Mouse (Mus musculus) spleen, adult 12 weeks (tissue): ENCODE measurements around the gene Galnt18.

Experiments
- DNase-seq: peaks from one replicate; pipeline ENCODE4 v3.0.0; 2022; ENCODE audit warnings: low spot score

The Galnt18 gene

DNA sequence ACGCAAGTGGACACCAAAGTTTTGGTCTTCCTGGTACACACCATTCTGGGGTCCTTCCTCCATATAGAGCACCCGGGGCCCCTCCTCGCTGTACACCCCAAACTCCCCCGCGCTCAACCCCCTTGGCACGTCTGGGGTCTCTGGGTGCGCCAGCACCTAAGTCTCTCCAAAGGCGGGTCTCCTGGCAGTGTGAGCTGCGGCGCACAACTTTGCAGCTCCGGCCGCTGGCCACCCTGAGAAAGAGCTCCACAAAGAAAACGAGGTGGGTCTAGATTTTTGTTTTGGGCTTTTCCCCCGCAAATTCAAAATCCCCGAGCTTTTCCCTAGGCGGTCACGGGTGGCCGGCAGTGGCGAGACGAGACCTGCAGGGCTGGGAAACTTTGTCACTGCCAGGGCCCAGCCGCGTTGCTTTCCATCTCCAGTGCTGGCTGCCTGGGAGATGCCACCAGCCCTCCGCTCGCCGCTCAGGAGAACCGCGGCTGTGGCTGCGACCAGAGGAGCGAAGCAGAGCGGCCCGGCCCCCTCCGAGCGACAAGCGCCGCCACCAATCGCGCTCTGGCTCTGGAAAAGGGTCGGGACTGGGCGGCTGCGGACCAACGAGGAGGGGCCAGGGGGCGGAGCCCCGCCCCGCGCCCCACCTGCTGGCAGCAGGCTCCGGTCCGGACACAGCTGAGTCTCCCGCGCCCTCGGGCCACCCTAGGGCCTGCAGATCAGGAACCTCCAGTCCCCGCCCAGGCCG is at the start of gene Galnt18:
Gene Galnt18, minus strand, starts transcription at position 474 of the 739 bp plus-strand sequence.
- DNase-seq, result no peak

DNA sequence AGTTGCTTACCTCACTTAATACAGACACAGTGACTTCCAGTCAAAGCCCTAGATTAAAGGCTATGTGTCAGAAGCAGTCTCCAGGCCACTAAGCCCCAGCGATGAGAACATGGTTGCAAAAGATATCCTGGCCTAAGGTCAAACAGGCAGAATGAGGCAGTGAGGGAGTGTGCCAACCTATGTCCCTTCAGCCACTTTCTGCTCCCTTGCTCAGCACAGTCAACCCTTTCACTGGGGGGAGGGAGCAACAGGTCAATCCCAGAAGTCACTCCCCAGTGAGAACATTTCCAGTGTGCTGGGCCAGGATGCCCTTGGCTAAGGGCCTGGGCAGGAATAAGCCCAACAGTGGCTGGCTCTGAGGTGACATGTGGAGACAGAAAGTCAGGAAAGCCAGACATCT is 47.6 kb upstream of the Galnt18 start:
- no peak for DNase-seq

DNA sequence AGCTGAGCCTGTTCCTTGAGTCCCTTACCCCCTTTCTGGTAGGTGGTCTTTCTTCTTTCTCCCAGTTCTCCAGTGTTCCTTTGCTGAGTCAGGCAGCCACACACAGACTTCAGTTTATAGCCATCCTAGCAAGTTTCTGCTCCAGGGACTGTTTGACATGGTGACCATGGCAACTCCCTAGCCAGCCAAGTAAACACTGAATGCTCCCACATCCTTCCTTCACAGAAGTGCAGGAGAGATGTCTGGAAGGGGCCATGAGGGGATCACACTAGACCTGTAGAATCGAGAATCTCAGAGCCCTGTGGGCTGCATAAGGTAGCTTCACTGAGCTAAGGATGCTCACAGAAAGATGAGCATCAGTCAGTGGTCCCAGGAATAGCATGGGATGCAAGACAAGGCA is 33.3 kb upstream of the Galnt18 start:
- no peak for DNase-seq

DNA sequence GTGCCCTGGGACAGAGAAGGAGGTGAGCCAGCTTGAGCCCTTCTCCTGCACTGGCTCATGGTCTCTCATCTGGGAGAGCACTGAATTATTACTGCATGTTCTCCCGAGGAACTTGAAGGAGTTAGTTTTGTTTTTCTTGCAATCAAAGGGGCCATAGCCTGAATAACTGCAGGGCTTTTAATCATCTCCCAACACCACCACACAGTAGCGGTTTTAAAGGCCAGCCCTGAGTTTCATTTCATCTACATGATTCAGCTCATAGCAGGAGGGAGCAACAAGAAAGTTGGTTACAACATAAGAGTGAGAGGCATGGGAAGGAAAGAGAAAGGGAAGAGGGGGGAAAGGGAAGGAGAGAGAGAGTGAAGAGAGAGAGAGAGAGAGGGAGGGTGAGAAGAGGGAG is 31.3 kb upstream of the Galnt18 start:
- DNase-seq, result no peak

DNA sequence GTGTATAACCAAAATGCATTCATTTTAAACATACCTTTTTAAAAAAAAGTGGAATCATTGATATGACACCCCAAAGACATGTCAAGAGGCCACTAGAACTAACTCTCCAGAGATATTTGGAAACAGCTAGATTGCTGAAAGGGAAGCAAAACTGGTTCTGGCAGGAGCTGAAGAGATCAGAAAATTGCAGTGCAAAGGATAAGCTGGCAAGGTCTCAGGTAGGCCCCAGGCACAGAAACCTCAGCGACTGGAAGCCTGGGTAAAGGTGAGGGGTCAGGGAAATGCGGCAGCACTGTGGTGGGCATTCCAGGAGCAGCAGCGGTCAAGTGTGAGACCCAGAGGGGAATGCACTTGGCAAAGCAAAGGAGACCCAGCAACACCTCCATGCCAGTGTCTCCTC is 30.0 kb upstream of the Galnt18 start:
- DNase-seq, result no peak

DNA sequence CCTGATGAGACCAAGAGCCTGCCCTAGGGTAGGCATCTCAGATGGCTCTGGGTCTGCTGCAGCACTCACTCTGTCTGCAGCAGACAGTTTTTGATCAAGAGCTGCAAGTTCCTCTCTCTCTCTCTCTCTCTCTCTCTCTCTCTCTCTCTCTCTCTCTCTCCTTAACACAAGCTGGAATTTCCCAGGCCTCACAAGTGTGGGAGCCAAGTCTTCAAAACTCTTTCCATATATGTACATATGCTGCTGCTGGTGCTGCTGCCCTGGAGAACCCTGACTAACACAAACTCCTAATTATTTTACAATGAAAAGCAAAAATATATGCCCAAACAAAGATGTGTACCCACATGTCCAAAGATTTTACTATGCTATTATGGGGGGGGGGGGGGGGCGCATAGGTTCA is 26.3 kb upstream of the Galnt18 start:
- DNase-seq, result no peak

DNA sequence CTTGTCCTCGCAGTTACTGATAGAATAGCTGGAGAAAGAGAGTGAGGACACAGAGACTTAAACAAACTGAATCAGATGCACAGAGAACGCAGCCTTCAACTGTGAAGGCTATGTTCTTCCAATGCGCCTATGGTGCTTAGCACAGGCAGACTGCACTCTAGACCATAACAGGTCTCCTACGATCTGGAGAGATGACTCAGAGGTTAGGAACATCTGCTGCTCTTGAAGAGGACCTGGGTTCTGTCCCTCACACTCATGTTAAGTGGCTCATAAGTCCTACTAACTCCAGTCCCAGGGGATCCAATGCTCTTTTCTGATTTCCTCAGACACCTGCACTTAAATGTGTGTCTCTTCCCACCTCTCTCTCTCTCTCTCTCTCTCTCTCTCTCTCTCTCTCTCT is 24.9 kb upstream of the Galnt18 start:
- no peak for DNase-seq

DNA sequence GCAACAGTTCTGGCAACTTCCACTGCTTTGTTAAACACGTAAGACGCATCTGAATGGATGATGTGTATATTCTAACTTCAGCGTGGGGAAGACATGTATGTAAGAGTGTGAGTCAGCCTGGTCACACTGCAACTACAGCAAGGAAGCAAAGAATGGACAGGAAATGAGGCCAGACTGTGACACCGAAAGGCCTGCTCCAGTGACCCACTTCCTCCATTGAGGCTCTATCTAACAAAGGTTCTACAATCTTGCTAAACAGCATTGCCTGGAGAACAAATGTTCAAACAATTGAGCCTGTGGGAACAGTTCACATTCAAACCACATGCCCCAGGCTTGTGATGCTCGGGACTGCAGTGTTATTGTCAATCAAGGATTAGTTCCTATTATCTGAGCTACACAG is 21.0 kb upstream of the Galnt18 start:
- DNase-seq, result no peak

DNA sequence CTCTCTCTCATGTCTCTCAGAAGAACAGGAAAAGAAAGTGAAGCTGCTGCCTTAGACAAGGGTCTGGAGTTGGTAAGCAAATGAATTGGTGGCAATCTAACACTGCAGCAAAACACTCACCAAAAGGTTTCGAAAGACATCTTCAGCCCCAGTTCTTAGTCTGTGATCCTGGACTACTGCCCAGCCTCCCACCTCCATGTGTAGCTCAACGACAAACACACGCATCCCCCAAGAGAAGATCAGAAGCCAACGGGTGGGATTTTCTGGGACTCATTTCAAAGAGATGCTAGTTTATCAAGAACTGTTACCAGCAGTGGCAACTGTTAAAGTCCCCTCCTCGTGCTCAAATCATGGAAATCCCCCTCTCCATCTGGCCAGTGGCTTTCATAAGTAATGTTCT is 20.3 kb upstream of the Galnt18 start:
- DNase-seq, result no peak

DNA sequence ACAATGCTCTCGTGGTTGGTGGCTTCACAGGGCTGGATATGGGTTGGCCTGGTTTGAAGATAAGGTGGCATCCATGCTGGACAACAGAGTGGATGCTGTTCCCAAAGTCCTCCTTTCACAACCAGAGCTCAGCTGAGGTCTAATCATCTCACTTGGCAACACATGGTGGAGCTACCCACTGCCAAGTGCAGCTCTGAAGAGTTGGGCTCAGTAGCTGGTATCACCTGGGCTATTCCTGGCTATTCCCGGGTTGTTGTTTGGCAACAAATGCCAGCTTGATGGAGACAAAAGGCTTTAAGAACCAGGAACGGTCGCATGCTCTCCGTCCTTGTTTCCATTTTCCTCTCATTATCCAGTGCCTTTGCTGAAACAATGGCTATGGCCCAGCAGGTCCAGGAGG is 19.2 kb upstream of the Galnt18 start:
- no peak for DNase-seq

DNA sequence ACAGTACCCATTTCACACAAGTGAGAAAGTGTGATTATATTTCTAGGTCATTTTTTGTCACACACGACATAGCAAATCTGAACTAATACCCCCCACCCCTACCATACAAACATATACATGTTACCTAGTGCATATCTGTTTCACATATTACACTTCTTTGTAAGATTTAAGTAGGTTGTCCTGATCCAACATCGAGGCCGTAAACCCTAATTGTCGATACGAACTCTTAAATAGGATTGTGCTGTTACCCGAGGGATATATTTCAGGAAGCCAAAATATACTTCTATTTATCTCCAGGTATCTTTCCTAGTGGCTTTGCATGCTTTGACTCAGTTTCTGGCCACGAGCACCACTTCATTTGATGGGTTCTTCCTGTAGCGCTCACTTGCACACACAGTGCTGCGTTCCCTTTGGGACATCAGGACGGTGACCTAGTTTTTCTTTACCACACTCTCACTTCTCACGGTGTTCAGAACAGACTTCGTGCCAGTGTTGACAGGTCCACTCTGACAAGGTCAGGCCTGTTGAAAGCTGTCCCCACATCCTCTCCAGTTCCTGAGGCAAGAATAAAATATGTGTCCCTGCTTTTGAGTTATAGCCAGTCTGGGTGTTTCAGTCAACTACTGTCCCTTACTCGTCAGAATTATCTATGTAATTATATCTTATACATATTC is 17.7 kb upstream of the Galnt18 start:
- no peak for DNase-seq

DNA sequence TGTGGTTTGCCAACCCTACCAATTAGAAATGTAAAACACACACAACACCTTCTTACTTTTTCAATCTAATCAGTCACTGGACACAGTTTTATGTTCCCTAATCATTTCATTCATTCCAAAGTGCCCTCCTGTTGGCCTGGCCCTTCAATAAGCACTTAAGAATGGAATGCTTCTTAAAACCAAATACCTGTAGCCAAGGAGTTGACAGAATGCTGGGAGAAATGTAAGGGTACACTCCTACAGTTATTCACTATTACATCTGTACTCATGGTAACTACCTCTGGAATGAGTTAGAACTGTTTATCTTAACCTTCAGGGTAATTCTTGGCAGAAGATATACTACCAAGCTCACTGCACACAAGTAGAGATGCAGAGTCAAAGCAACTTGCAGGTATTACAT is 15.3 kb upstream of the Galnt18 start:
- DNase-seq, result no peak

DNA sequence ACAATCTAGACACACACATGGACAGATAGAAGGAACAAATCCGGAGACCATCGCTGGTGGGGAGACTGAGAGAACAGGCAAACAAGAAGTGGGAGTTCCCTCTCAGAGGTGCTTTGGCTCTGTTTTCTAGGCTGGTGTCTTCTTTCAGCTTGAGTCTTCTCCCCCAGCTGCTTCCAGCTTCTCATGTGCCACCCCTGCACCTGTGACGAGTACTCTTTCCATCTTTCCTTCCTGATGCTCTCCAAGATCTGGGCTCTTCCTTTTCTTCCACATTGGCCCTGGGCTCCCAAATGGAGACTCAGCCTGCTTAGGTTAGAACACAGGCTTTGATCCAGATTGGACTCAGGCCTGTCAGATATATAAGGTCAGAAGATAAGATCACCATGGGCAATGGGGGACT is 12.4 kb upstream of the Galnt18 start:
- no peak for DNase-seq

DNA sequence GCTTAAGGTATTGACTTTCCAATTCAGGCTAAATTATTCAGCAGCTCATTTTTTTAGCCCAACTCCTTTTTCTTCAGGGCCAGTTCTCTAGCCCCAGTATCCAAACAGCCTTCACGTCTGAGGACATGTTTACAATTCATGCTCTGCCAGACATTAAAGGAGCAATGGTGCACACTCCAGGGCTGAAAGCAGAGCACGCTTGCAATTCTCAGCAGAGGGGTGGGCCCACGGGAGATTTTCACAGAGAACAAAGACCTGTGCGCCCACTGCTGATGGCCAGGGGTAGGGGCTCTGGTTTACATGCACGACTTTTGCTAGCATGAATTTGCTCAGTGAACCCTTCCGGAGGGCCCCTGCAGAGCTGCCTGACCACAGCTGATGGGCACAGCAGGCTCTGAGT is 11.6 kb upstream of the Galnt18 start:
- no peak for DNase-seq

DNA sequence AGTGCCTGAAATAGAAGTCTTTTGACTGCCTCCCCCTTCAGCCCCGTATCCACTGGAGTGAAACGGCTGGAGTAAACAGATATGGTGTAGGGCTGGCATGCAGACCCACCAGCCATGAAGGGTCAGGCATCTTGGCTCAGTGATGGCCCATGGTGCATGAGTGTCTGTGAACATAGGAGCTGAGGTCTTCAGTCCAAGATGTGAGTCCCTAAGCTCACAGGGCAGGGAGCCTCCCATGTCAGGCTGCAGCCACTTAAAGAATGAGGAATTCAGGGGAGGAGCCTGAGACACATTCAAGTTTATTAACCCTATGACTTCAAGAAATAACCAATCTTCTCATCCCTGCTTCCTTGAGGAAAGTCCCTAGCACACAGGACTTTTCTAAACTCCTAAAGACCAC is 8.1 kb upstream of the Galnt18 start:
- no peak for DNase-seq

DNA sequence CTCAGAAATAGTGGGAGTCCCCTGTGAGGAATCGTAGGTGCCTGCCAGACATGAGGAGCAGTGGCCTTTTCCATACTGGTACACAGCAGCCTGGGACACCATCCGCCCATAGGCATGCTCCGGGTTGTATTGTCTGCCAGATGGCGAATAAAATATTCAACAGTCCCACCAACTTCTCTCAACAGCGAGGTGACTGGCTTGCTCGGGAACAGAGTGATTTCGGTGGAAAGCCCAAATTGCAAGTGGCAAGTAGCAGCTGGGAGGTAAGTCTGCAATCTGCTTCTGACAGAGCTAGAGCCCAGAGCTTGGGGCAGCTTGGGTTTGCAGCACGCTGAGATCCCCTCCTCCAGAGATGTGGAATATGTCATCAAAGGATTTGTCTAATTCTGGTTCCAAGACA is 5.7 kb upstream of the Galnt18 start:
- no peak for DNase-seq

DNA sequence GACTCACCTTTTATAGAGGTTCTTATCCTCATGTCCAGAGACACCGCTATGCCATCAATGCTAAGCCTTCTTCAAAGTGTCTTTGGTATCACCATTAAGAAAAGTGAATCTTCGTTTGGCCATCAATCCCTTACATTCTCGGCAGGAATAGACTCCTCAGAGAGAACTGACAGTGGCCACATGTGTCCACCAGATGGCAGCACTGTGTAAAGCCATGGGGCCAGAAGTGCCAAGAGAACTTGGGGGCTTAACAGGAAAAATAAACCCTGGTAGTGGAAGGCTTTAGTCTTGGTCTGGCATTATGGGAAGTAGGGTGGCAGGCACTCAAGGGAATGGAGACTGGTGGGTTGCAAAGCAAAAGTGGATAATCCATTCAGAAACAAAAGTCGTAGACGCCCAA is 2.3 kb upstream of the Galnt18 start:
- no peak for DNase-seq

DNA sequence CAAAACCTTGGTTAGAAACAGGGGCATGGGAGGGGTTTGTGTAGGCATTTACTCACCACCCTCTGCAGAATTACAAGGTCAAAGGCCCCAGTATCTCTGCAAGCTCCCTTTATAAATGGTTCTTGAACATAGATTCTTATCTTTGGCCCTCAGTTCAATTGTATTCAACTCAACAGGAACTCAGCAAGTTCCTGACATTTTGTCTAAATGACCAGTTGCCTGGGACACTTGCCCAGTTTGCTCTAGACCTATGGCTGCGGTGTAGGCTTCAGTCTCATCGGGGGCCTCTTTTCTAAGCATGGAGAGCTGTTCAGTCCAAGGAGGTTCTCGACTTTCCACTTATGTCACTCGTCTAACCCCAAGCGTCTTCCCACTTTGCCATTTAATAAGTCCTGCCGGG is 1.5 kb upstream of the Galnt18 start:
- no peak for DNase-seq

DNA sequence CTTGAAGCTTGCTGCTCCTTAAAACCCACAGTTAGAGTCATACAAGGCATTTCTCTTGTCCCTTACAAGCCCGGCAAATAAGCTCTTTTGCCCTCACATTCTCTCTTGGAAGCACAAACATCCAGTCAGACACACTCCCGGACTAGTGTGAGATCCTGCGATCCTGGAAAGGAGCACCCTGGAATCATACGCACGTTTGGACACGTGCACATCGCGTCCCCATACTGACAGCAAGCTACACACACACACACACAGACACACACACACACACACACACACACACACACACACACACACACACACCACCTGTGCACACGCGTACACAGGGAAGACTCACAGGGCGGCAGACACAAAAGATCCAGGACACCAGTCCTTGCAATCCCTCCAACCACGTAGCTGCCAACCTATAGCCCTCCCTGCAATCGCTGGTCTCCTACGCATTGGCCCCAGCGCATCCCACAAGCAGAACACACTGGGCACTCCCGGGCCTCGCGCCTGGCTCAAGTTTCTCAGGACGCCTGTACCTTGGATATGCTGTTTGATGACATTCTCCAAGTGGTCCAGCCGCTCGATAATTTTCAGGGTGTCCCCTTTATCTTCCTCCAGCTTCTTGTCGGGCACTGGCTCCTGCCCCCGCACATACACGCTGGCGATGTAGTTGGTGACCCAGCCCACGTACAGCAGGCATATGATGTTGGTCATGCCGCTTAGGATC is 831 bp downstream of the Galnt18 start:
- no peak for DNase-seq

DNA sequence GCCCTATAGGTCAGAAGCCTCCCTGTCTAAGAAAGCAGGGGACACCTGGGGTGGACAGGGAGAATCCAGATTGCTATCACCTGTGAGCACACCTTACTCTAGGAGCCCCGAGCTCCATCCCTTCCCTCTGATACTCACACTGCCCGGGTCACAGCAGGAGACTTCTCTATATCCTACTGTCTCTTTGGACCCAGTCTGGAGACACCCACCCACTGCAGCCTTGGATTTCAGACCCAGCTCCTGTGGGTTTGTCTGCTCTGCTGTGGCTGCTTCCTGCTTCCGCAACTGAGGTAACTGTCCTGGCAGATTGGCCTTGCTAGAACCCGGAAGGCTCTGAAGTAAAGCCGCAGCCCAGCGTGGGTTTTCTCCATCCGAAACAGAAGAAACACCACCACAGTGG is 1.6 kb downstream of the Galnt18 start:
- no peak for DNase-seq

DNA sequence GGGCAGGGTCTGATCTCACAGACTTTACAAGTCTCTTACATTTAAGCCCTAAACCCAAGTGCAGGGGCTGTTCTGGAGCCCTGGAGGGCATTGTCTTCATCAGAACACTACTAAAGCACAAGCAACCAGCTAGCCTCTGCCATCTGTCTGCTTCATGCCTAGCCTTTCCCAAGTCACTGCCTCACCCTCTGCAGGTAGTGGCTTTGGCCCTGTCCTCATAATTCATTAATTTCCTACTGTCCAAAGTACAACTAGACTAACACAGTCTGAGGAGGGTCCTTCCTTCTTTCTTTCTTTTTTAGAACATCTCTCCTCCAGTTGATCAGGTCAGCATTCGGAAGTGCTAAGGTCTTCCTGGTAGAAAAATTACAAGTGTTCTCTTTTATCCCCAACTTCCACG is 2.6 kb downstream of the Galnt18 start:
- no peak for DNase-seq

DNA sequence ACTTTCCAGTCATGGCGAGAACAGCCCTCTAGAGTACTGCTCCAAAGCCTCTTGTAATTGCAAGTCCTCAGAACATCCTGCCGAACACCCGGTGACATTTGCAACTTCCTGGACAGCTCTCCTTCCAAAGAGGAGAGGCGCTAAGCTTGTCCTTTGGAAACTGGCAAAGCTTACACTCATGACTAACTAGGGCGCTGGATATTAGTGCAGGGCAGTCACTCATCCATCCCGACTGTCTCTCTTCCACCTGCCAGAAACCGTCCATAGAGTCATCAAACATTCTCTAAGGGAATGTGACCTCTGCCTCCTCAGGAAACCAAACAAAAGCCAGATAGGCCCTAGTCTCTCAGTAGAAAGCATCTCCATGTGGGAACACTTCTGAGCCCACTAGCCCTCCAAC is 3.6 kb downstream of the Galnt18 start:
- DNase-seq, result no peak

DNA sequence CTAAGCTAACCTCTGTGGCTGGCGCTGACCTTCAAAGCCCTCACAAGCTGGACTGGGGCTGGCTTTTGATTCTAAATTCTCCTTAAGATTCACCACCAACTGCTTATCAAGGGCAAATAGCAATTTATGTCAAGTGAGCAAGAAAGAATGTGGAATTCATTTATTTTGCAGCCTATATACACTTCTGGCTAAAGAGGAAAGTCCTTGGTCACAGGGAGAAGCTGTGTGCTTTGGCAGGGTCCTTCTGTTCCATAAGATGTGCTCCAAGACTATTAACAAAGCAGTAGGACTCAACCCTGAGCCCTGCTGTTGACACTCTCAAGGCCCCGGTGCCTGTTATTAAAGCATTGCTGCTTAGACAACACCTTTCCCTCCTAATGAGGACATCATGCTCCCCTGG is 7.4 kb downstream of the Galnt18 start:
- no peak for DNase-seq
